Comparison of ENCODE assay signal across 8 mouse cellular contexts in genomic region chr12:71768471-71768870, GRCm38 (mm10).
DNase-seq lines count a peak whose midpoint lies in the region; ATAC-seq and TF ChIP-seq lines count a peak whose summit lies in the region.

No protein-coding gene starts in this region.

- no peaks in the 10 kb centered on the region for H3K79me2 ChIP-seq in liver, adult 2 months (ENCODE audit: control insufficient read depth, insufficient read depth, low read length)
- no peaks in the 10 kb centered on the region for H3K79me2 ChIP-seq in myocyte (ENCODE audit: control insufficient read depth, insufficient read depth)

- H3K27ac ChIP-seq in bone marrow, adult 2 months (ENCODE audit: control insufficient read depth, insufficient read depth, low read depth, low read length, poor library complexity), result no peak overlapping the region
- H3K27ac ChIP-seq in embryonic facial prominence, embryonic 15.5 days (replicated peaks), result 0 out of 2 replicates have a peak overlapping the region, but pooled peaks have one; percentile 17
- H3K27ac ChIP-seq in heart, embryonic 11.5 days (ENCODE audit: low read depth, low read length), result no peak overlapping the region
- H3K27ac ChIP-seq in kidney, embryonic 15.5 days, result no peak overlapping the region
- H3K27ac ChIP-seq in liver, adult 2 months (replicated peaks; ENCODE audit: insufficient read depth, low read depth, low read length), result no peak overlapping the region

- H3ac ChIP-seq in myocyte (ENCODE audit: control insufficient read depth, insufficient read length), result no peak overlapping the region

- DNase-seq in 416B (ENCODE audit: low read depth), result peak; percentile 70
- DNase-seq in liver, adult 2 months (ENCODE audit: extremely low read depth, low read depth, low spot score), result peak; percentile 55
- peak; percentile 66 for DNase-seq in splenic B cell, adult 2 months (ENCODE audit: low read depth, low spot score)

- 0 out of 2 replicates have a peak, but pooled peaks cover 3% of the 10 kb centered on the region for H3K27me3 ChIP-seq in embryonic facial prominence, embryonic 15.5 days
- no peaks in the 10 kb centered on the region for H3K27me3 ChIP-seq in heart, embryonic 11.5 days (ENCODE audit: control insufficient read depth, insufficient read depth, low read length)
- no peaks in the 10 kb centered on the region for H3K27me3 ChIP-seq in kidney, embryonic 15.5 days
- no peaks in the 10 kb centered on the region for H3K27me3 ChIP-seq in liver, adult 2 months (ENCODE audit: control insufficient read depth, insufficient read depth, low read length)
- H3K27me3 ChIP-seq in myocyte (ENCODE audit: control insufficient read depth, insufficient read depth, insufficient read length), result no peaks in the 10 kb centered on the region
- no peaks in the 10 kb centered on the region; the same call in 1 of the 2 replicates for H3K27me3 ChIP-seq in splenic B cell, adult 2 months (ENCODE audit: control insufficient read depth, insufficient read depth, low read length, poor library complexity, severe bottlenecking)

- no peak overlapping the region for H3K4me3 ChIP-seq in bone marrow, adult 2 months (replicated peaks; ENCODE audit: control insufficient read depth, low read depth, low read length)
- H3K4me3 ChIP-seq in embryonic facial prominence, embryonic 15.5 days (replicated peaks), result peak overlapping the region; percentile 36
- peak overlapping the region; percentile 37 for H3K4me3 ChIP-seq in heart, embryonic 11.5 days (ENCODE audit: low read depth, low read length)
- H3K4me3 ChIP-seq in kidney, embryonic 15.5 days (replicated peaks), result peak overlapping the region; percentile 39
- H3K4me3 ChIP-seq in liver, adult 2 months (ENCODE audit: insufficient read depth, low read depth, low read length), result no peak overlapping the region
- H3K4me3 ChIP-seq in myocyte, result no peak overlapping the region

- WGBS in bone marrow, adult 2 months, result 3% methylated on average over 12 of the region's 12 CpGs
- 3% methylated on average over 12 of the region's 12 CpGs for WGBS in embryonic facial prominence, embryonic 15.5 days
- WGBS in heart, embryonic 11.5 days (ENCODE audit: insufficient replicate concordance), result 2% methylated on average over 12 of the region's 12 CpGs
- WGBS in kidney, embryonic 15.5 days, result 3% methylated on average over 12 of the region's 12 CpGs
- 2% methylated on average over 12 of the region's 12 CpGs for WGBS in liver, adult 2 months

- peak overlapping the region; percentile 56 for H3K4me2 ChIP-seq in embryonic facial prominence, embryonic 15.5 days (replicated peaks)
- H3K4me2 ChIP-seq in heart, embryonic 11.5 days, result peak overlapping the region; percentile 68
- H3K4me2 ChIP-seq in kidney, embryonic 15.5 days, result peak overlapping the region; percentile 69
- H3K4me2 ChIP-seq in myocyte (ENCODE audit: low read depth), result peak overlapping the region; percentile 70

- no peaks in the 10 kb centered on the region for H3K9me3 ChIP-seq in embryonic facial prominence, embryonic 15.5 days (replicated peaks)
- no peaks in the 10 kb centered on the region for H3K9me3 ChIP-seq in heart, embryonic 11.5 days (replicated peaks; ENCODE audit: control insufficient read depth, low read length)
- H3K9me3 ChIP-seq in kidney, embryonic 15.5 days (replicated peaks), result no peaks in the 10 kb centered on the region

- no peak for ATAC-seq in embryonic facial prominence, embryonic 15.5 days (ENCODE audit: insufficient number of reproducible peaks, low FRiP score, low TSS enrichment, low read depth)
- ATAC-seq in heart, embryonic 11.5 days (replicated peaks; ENCODE audit: insufficient number of reproducible peaks, low FRiP score, low TSS enrichment), result no peak
- ATAC-seq in kidney, embryonic 15.5 days (replicated peaks; ENCODE audit: low FRiP score), result peak; percentile 49; the same call in 1 of the 2 replicates

- H3K36me3 ChIP-seq in embryonic facial prominence, embryonic 15.5 days, result no peaks in the 10 kb centered on the region
- no peaks in the 10 kb centered on the region for H3K36me3 ChIP-seq in heart, embryonic 11.5 days (ENCODE audit: control insufficient read depth, insufficient read depth, low read length)
- H3K36me3 ChIP-seq in kidney, embryonic 15.5 days, result no peaks in the 10 kb centered on the region
- H3K36me3 ChIP-seq in liver, adult 2 months (ENCODE audit: control insufficient read depth, insufficient read depth, low read length), result no peaks in the 10 kb centered on the region
- H3K36me3 ChIP-seq in myocyte (ENCODE audit: control insufficient read depth, insufficient read depth), result no peaks in the 10 kb centered on the region
- H3K36me3 ChIP-seq in splenic B cell, adult 2 months (ENCODE audit: control insufficient read depth, insufficient read depth, low read length, poor library complexity, severe bottlenecking), result no peaks in the 10 kb centered on the region

- TF ChIP-seq CTCF in bone marrow, adult 2 months (IDR thresholded peaks at IDR 0.05; ENCODE audit: control insufficient read depth, insufficient read depth, low read length), result peak; percentile 88
- TF ChIP-seq CTCF in liver, adult 2 months (IDR thresholded peaks at IDR 0.05; ENCODE audit: low read depth, low read length), result peak; percentile 78

- H3K4me1 ChIP-seq in bone marrow, adult 2 months (ENCODE audit: control insufficient read depth, insufficient read depth, low read length), result no peaks in the 10 kb centered on the region
- H3K4me1 ChIP-seq in embryonic facial prominence, embryonic 15.5 days, result 0 out of 2 replicates have a peak, but pooled peaks cover 7% of the 10 kb centered on the region
- H3K4me1 ChIP-seq in heart, embryonic 11.5 days (ENCODE audit: control insufficient read depth, insufficient read depth, low read length), result 0 out of 2 replicates have a peak, but pooled peaks cover 3% of the 10 kb centered on the region
- peaks cover 5% of the 10 kb centered on the region for H3K4me1 ChIP-seq in kidney, embryonic 15.5 days
- H3K4me1 ChIP-seq in liver, adult 2 months (ENCODE audit: control insufficient read depth, insufficient read depth, low read length), result no peaks in the 10 kb centered on the region

- 0 out of 2 replicates have a peak overlapping the region, but pooled peaks have one; percentile 31 for H3K9ac ChIP-seq in embryonic facial prominence, embryonic 15.5 days
- H3K9ac ChIP-seq in heart, embryonic 11.5 days (ENCODE audit: low read depth, low read length), result peak overlapping the region; percentile 60; the same call in 1 of the 2 replicates
- no peak overlapping the region for H3K9ac ChIP-seq in kidney, embryonic 15.5 days
- H3K9ac ChIP-seq in liver, adult 2 months (ENCODE audit: low read depth, low read length), result 0 out of 2 replicates have a peak overlapping the region, but pooled peaks have one; percentile 34

- TF ChIP-seq POLR2A in bone marrow, adult 2 months (IDR thresholded peaks at IDR 0.05; ENCODE audit: borderline replicate concordance, control insufficient read depth, low read depth, low read length), result no peak
- no peak for TF ChIP-seq POLR2A in liver, adult 2 months (IDR thresholded peaks at IDR 0.05; ENCODE audit: extremely low read depth, insufficient read depth, low read length)
- TF ChIP-seq POLR2A in myocyte (IDR thresholded peaks at IDR 0.05; ENCODE audit: insufficient read length, low read depth), result no peak

TF ChIP-seq in myocyte, 11 proteins besides CTCF, POLR2A, EP300 and RAD21:
- no peak for TF ChIP-seq SRF (IDR thresholded peaks at IDR 0.05; ENCODE audit: control insufficient read depth, insufficient read length, low read depth)
- TF ChIP-seq E2F4 (IDR thresholded peaks at IDR 0.05; ENCODE audit: insufficient read depth), result no peak
- no peak for TF ChIP-seq USF1 (IDR thresholded peaks at IDR 0.05; ENCODE audit: low read depth)
- TF ChIP-seq TCF3 (IDR thresholded peaks at IDR 0.05; ENCODE audit: insufficient read length, low read depth), result no peak
- no peak for TF ChIP-seq MAX (IDR thresholded peaks at IDR 0.05; ENCODE audit: low read depth)
- no peak for TF ChIP-seq REST (IDR thresholded peaks at IDR 0.05; ENCODE audit: insufficient read depth, insufficient read length)
- TF ChIP-seq TCF12 (IDR thresholded peaks at IDR 0.05; ENCODE audit: insufficient read depth, poor library complexity, severe bottlenecking), result no peak
- TF ChIP-seq CEBPB (IDR thresholded peaks at IDR 0.05; ENCODE audit: insufficient read depth, poor library complexity, severe bottlenecking), result no peak
- no peak for TF ChIP-seq POLR2AphosphoS2 (IDR thresholded peaks at IDR 0.05; ENCODE audit: insufficient read length, low read depth)
- TF ChIP-seq MYOD1 (IDR thresholded peaks at IDR 0.05; ENCODE audit: control insufficient read depth in 1 of 3, insufficient read length in 2 of 3, low read depth in 2 of 3), result no peak
- no peak for TF ChIP-seq MYOG (IDR thresholded peaks at IDR 0.05; ENCODE audit: control insufficient read depth in 1 of 3, insufficient read depth in 1 of 3, insufficient read length in 2 of 3, low read depth in 2 of 3)
TF ChIP-seq in myocyte: peak in this region for 0.

Comparison
In these comparisons a context has a peak if more than half of its experiments do, and no peak if none do; other contexts are left out.
1. H3K4me3 ChIP-seq: peak in embryonic facial prominence, embryonic 15.5 days (single experiment), heart, embryonic 11.5 days (single experiment) and kidney, embryonic 15.5 days (single experiment); none in bone marrow, adult 2 months (single experiment), liver, adult 2 months (single experiment) and myocyte (single experiment).
2. Peak in every context shown above with its lines, with median percentiles within 50 percentile points of each other: DNase-seq and H3K4me2 ChIP-seq.